Mouse (Mus musculus): Measurements from ENCODE around the gene Tapbp. TPM values are rescaled to one million over a fixed set of nuclear protein-coding genes. Genes with fewer than 3 reads are reported as not detected.
"Not testable (repeated sequence)": the region's sequence is repeated elsewhere in the genome, so short reads cannot be mapped to it uniquely, and the experiment has no call there.

Tapbp gene
- total RNA-seq (2021), result 10 to 100 TPM; 41.3 to 44.2 TPM
- long read RNA-seq, experiment 1, transcript Tapbp-201 (8 exons, 2,898 nt), result major isoform, 35 of 96 reads
- long read RNA-seq, experiment 1, transcript Tapbp-206 (8 exons, 2,589 nt), result minor isoform, 27 of 96 reads
- long read RNA-seq, experiment 1, partial matches to known transcripts, result 23 of 96 reads
- long read RNA-seq, experiment 1, other reads (novel, unspliced or antisense), result 11 of 96 reads
- long read RNA-seq, experiment 2, transcript Tapbp-201 (8 exons, 2,898 nt), result major isoform, 26 of 68 reads
- long read RNA-seq, experiment 2, transcript Tapbp-206 (8 exons, 2,589 nt), result minor isoform, 25 of 68 reads
- long read RNA-seq, experiment 2, partial matches to known transcripts, result 7 of 68 reads
- long read RNA-seq, experiment 2, other reads (novel, unspliced or antisense), result 10 of 68 reads

- Histone ChIP-seq H3K27ac (peak within 1 kb of the TSS; percentile 53; the same call in 1 of the 2 replicates), H3K4me3 (peak within 1 kb of the TSS; percentile 56)
- DNase-seq (ENCODE audit: extremely low spot score in 1 of 2, low spot score in 2 of 2), result peak; percentile 96 to 97
- intact Hi-C loops (cut with DNase I), result no loop called here
- TF ChIP-seq CTCF (IDR thresholded peaks at IDR 0.05), result no peak
Measured at GRCm38 (mm10) chr17:33915671-33916250, at the start of gene Tapbp, which contains the start of gene Zbtb22. Gene Tapbp, plus strand, starts transcription at chr17:33915899. Gene Zbtb22, plus strand, starts transcription at chr17:33915904.

- intact Hi-C loops (cut with DNase I); H3K27ac ChIP-seq; H3K4me3 ChIP-seq; DNase-seq (ENCODE audit: extremely low spot score in 1 of 2, low spot score in 2 of 2): not testable (repeated sequence)
Measured at GRCm38 (mm10) chr17:33873537-33873936, 42.2 kb upstream of the Tapbp start, which contains the start of gene Gm7029. Gene Gm7029, plus strand, starts transcription at chr17:33873837.

- intact Hi-C loops (cut with DNase I), result no loop called here
- TF ChIP-seq CTCF (IDR thresholded peaks at IDR 0.05), result no peak
- H3K27ac ChIP-seq, result no peak overlapping the region
- DNase-seq (ENCODE audit: extremely low spot score in 1 of 2, low spot score in 2 of 2), result no peak
- H3K4me3 ChIP-seq, result no peak overlapping the region
Measured at GRCm38 (mm10) chr17:33874411-33874810, 41.3 kb upstream of the Tapbp start.

- DNase-seq (ENCODE audit: extremely low spot score in 1 of 2, low spot score in 2 of 2); intact Hi-C loops (cut with DNase I); H3K4me3 ChIP-seq; H3K27ac ChIP-seq: not testable (repeated sequence)
- peak; percentile 30 for TF ChIP-seq CTCF (IDR thresholded peaks at IDR 0.05)
Measured at GRCm38 (mm10) chr17:33875797-33876196, 39.9 kb upstream of the Tapbp start.

GRCm38 (mm10) chr17:33884320-33884719 is 31.4 kb upstream of the Tapbp start:
- DNase-seq (ENCODE audit: extremely low spot score in 1 of 2, low spot score in 2 of 2); H3K4me3 ChIP-seq; H3K27ac ChIP-seq; intact Hi-C loops (cut with DNase I): not testable (repeated sequence)

- DNase-seq (ENCODE audit: extremely low spot score in 1 of 2, low spot score in 2 of 2); H3K4me3 ChIP-seq; intact Hi-C loops (cut with DNase I); H3K27ac ChIP-seq: not testable (repeated sequence)
Measured at GRCm38 (mm10) chr17:33887802-33888201, 27.9 kb upstream of the Tapbp start.

- intact Hi-C loops (cut with DNase I); H3K27ac ChIP-seq; H3K4me3 ChIP-seq; DNase-seq (ENCODE audit: extremely low spot score in 1 of 2, low spot score in 2 of 2): not testable (repeated sequence)
Measured at GRCm38 (mm10) chr17:33888230-33888629, 27.5 kb upstream of the Tapbp start.

- not testable (repeated sequence) for DNase-seq (ENCODE audit: extremely low spot score in 1 of 2, low spot score in 2 of 2); H3K27ac ChIP-seq
- H3K4me3 ChIP-seq, result peak overlapping the region; percentile 56
- intact Hi-C loops (cut with DNase I), result loop anchor here (1.0 to 10.0 kb wide), 2 partner anchors 19 to 495 kb away; partner anchors contain the start of genes Daxx and Zfp101
Measured at GRCm38 (mm10) chr17:33889941-33890532, 25.7 kb upstream of the Tapbp start.

GRCm38 (mm10) chr17:33890533-33891059 is 25.1 kb upstream of the Tapbp start, which contains the start of gene Kifc1:
Gene Kifc1, minus strand, starts transcription at chr17:33890661.
- TF ChIP-seq CTCF (IDR thresholded peaks at IDR 0.05), result peak; percentile 96
- Histone ChIP-seq H3K27ac (no peak within 1 kb of the TSS), H3K4me3 (peak within 1 kb of the TSS; percentile 56)
- intact Hi-C loops (cut with DNase I), result loop anchor here (1.0 to 10.0 kb wide), 2 partner anchors 19 to 496 kb away; partner anchors contain the start of genes Daxx and Zfp101
- peak; percentile 99 to 100 for DNase-seq (ENCODE audit: extremely low spot score in 1 of 2, low spot score in 2 of 2)

- intact Hi-C loops (cut with DNase I), result loop anchor here (10.0 kb wide), 1 partner anchor 497 kb away; the partner anchor contains the start of gene Zfp101
- DNase-seq (ENCODE audit: extremely low spot score in 1 of 2, low spot score in 2 of 2), result no peak
- no peak for TF ChIP-seq CTCF (IDR thresholded peaks at IDR 0.05)
- H3K27ac ChIP-seq, result no peak overlapping the region
- H3K4me3 ChIP-seq, result no peak overlapping the region
Measured at GRCm38 (mm10) chr17:33891357-33891756, 24.3 kb upstream of the Tapbp start.

GRCm38 (mm10) chr17:33891892-33892291 is 23.8 kb upstream of the Tapbp start:
- peak; percentile 31 for TF ChIP-seq CTCF (IDR thresholded peaks at IDR 0.05)
- H3K27ac ChIP-seq; H3K4me3 ChIP-seq; DNase-seq (ENCODE audit: extremely low spot score in 1 of 2, low spot score in 2 of 2): not testable (repeated sequence)
- intact Hi-C loops (cut with DNase I), result loop anchor here (10.0 kb wide), 1 partner anchor 497 kb away; the partner anchor contains the start of gene Zfp101
